ENCODE assay signal across 9 mouse cellular contexts in the genomic region with DNA sequence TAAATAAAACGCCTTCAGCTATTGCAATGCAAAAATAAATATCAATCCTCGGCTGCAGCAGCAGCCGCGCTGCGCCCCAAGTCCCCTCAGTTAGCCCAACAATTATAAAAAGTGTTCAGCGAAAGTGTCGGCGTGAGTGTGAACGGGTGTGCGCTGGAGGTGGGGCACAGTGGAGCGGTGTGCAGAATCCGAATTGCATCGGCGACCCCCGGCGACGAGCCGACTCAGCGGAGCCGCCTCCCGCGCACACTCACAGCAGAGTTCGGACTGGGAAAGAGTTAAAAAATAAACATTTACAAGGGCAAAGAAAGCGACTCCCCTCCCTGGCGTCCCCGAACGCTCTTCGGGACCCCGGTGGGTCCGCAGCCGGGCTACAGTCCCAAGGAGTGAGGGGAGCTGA. TPM values are rescaled to one million over a fixed set of nuclear protein-coding genes. Genes with fewer than 3 reads are reported as not detected.
DNase-seq lines count a peak whose midpoint lies in the region; ATAC-seq and TF ChIP-seq lines count a peak whose summit lies in the region.
"Had no signal": no experiment of that assay in that cellular context is flagged by ENCODE, and none has a peak within 500 bp of the region (broad histone marks: within the 10 kb centered on the region; RNA-seq: fewer than 3 reads in every experiment).

No protein-coding gene starts in this region.

- peak overlapping the region; percentile 95 for H3K4me2 ChIP-seq in heart, postnatal 0 days (ENCODE audit: low read depth, low read length)
- peak overlapping the region; percentile 88 for H3K4me2 ChIP-seq in forebrain, postnatal 0 days (ENCODE audit: low read depth)
- H3K4me2 ChIP-seq in liver, postnatal 0 days (ENCODE audit: low read depth, low read length), result peak overlapping the region; percentile 65

- no peak for DNase-seq in heart, postnatal 0 days (ENCODE audit: low spot score)
- DNase-seq in heart, postnatal 25 days (ENCODE audit: low spot score), result no peak
- peak; percentile 17 for DNase-seq in brain, adult 2 months (ENCODE audit: low read depth, low spot score)
- peak; percentile 38 for DNase-seq in forebrain, postnatal 0 days
- no peak for DNase-seq in liver, postnatal 0 days
- no peak for DNase-seq in ovary, postnatal 10 days (ENCODE audit: low spot score)
- no peak for DNase-seq in embryo, embryonic 10.5 days (ENCODE audit: low spot score)

- H3K9ac ChIP-seq in heart, postnatal 0 days (replicated peaks; ENCODE audit: low read depth, low read length), result peak overlapping the region; percentile 74
- peak overlapping the region; percentile 85 for H3K9ac ChIP-seq in forebrain, postnatal 0 days
- H3K9ac ChIP-seq in liver, postnatal 0 days (replicated peaks), result peak overlapping the region; percentile 62

- no peaks in the 10 kb centered on the region for H3K9me3 ChIP-seq in heart, postnatal 0 days (replicated peaks; ENCODE audit: control insufficient read depth, low read length)
- no peaks in the 10 kb centered on the region for H3K9me3 ChIP-seq in forebrain, postnatal 0 days (ENCODE audit: low read length)
- no peaks in the 10 kb centered on the region for H3K9me3 ChIP-seq in liver, postnatal 0 days (ENCODE audit: low read length)

- intact Hi-C loops in heart, postnatal 25 days (cut with DNase I), result loop anchor here (5.0 kb wide), 1 partner anchor 84 kb away; no protein-coding TSS in a partner anchor

- H3K4me3 ChIP-seq in heart, postnatal 0 days (ENCODE audit: low read depth, low read length), result peak overlapping the region; percentile 71
- H3K4me3 ChIP-seq in forebrain, postnatal 0 days (ENCODE audit: low read depth, low read length), result peak overlapping the region; percentile 77
- H3K4me3 ChIP-seq in liver, postnatal 0 days (ENCODE audit: low read depth, low read length), result peak overlapping the region; percentile 52

- H3K4me1 ChIP-seq in heart, postnatal 0 days (ENCODE audit: control insufficient read depth, insufficient read depth), result peaks cover 13% of the 10 kb centered on the region
- 0 out of 2 replicates have a peak, but pooled peaks cover 4% of the 10 kb centered on the region for H3K4me1 ChIP-seq in forebrain, postnatal 0 days (ENCODE audit: insufficient read depth)
- H3K4me1 ChIP-seq in liver, postnatal 0 days (ENCODE audit: insufficient read depth), result peaks cover 2% of the 10 kb centered on the region; the same call in 1 of the 2 replicates

- whole genome bisulfite sequencing in heart, postnatal 0 days, result under 1% methylated on average over 31 of the region's 31 CpGs
- whole genome bisulfite sequencing in forebrain, postnatal 0 days, result under 1% methylated on average over 31 of the region's 31 CpGs
- under 1% methylated on average over 31 of the region's 31 CpGs for WGBS in liver, postnatal 0 days (ENCODE audit: insufficient replicate concordance)

- H3K27ac ChIP-seq in heart, postnatal 0 days (ENCODE audit: low read depth), result peak overlapping the region; percentile 52; the same call in 1 of the 2 replicates
- peak overlapping the region; percentile 95 for H3K27ac ChIP-seq in forebrain, postnatal 0 days (ENCODE audit: low read depth, low read length)
- peak overlapping the region; percentile 51; the same call in 1 of the 2 replicates for H3K27ac ChIP-seq in liver, postnatal 0 days (ENCODE audit: low read depth)

- H3K27me3 ChIP-seq in heart, postnatal 0 days (ENCODE audit: control insufficient read depth, insufficient read depth, low read length), result peaks cover 31% of the 10 kb centered on the region
- H3K27me3 ChIP-seq in forebrain, postnatal 0 days (ENCODE audit: insufficient read depth, low read length), result no peaks in the 10 kb centered on the region
- H3K27me3 ChIP-seq in liver, postnatal 0 days (ENCODE audit: insufficient read depth, low read length), result peaks cover 51% of the 10 kb centered on the region

- ATAC-seq in heart, postnatal 0 days (ENCODE audit: insufficient read depth, low read depth), result no peak
- ATAC-seq in forebrain, postnatal 0 days, result peak; percentile 14; the same call in 1 of the 2 replicates
- ATAC-seq in liver, postnatal 0 days, result no peak
- ATAC-seq in megakaryocyte progenitor cell, adult 5-6 weeks (replicated peaks; ENCODE audit: poor library complexity), result no peak

- no peak for TF ChIP-seq CTCF in heart, postnatal 0 days (IDR thresholded peaks at IDR 0.05; ENCODE audit: low read depth)
- no peak for TF ChIP-seq CTCF in forebrain, postnatal 0 days (IDR thresholded peaks at IDR 0.05; ENCODE audit: low read depth)
- TF ChIP-seq CTCF in liver, postnatal 0 days (IDR thresholded peaks at IDR 0.05; ENCODE audit: low read depth), result no peak

- no peak for TF ChIP-seq EP300 in heart, postnatal 0 days (IDR thresholded peaks at IDR 0.05; ENCODE audit: low read depth)
- no peak for TF ChIP-seq EP300 in liver, postnatal 0 days (IDR thresholded peaks at IDR 0.05; ENCODE audit: low read depth)

- H3K36me3 ChIP-seq in heart, postnatal 0 days (replicated peaks; ENCODE audit: control insufficient read depth, insufficient read depth, low read length), result no peaks in the 10 kb centered on the region
- no peaks in the 10 kb centered on the region for H3K36me3 ChIP-seq in forebrain, postnatal 0 days (ENCODE audit: insufficient read depth)
- no peaks in the 10 kb centered on the region for H3K36me3 ChIP-seq in liver, postnatal 0 days (replicated peaks; ENCODE audit: insufficient read depth, low read length)

RNA-seq across cellular contexts. Expression of a gene that starts 1.1 kb away (rescaled TPM):
- 39.3 and 41.6 TPM in 2 replicates for total RNA-seq in heart, postnatal 0 days (2014; rRNA removed; ENCODE audit: low replicate concordance)
- polyA plus RNA-seq in heart, postnatal 0 days (2015; fragmentation: Nextera tagmentation; extraction: Ambion mirVana), result 9.0 and 10.8 TPM in 2 replicates
- 10 to 100 TPM in 1 of 2 experiments, 1 to 10 TPM in 1; 9.5 to 11.2 TPM for total RNA-seq in heart, postnatal 25 days (2021)
- total RNA-seq in forebrain, postnatal 0 days (2014; rRNA removed), result 47.5 and 72.6 TPM in 2 replicates
- 29.3 and 34.2 TPM in 2 replicates for polyA plus RNA-seq in forebrain, postnatal 0 days (2015; fragmentation: Nextera tagmentation; extraction: Ambion mirVana)
- 5.2 and 6.1 TPM in 2 replicates for polyA plus RNA-seq in liver, postnatal 0 days (2015; fragmentation: Nextera tagmentation; extraction: Ambion mirVana)
- total RNA-seq in megakaryocyte progenitor cell, adult 5-6 weeks (2015), result not detected in 2 replicates
- not detected in 2 replicates for total RNA-seq in megakaryocyte progenitor cell, adult 5-6 weeks (2017)
- total RNA-seq: MEL had no signal

RNA-seq across cellular contexts. Expression of a gene that starts 40.3 kb away (rescaled TPM):
- total RNA-seq in heart, postnatal 0 days (2014; rRNA removed; ENCODE audit: low replicate concordance), result not detected in 2 replicates
- polyA plus RNA-seq in heart, postnatal 0 days (2015; fragmentation: Nextera tagmentation; extraction: Ambion mirVana), result not detected in 2 replicates
- not detected for total RNA-seq in heart, postnatal 25 days (2021)
- total RNA-seq in forebrain, postnatal 0 days (2014; rRNA removed), result not detected in 2 replicates
- not detected in 2 replicates for polyA plus RNA-seq in forebrain, postnatal 0 days (2015; fragmentation: Nextera tagmentation; extraction: Ambion mirVana)
- not detected in 2 replicates for polyA plus RNA-seq in liver, postnatal 0 days (2015; fragmentation: Nextera tagmentation; extraction: Ambion mirVana)
- total RNA-seq in megakaryocyte progenitor cell, adult 5-6 weeks (2015), result not detected in 2 replicates
- total RNA-seq in megakaryocyte progenitor cell, adult 5-6 weeks (2017), result not detected in 2 replicates
- total RNA-seq: MEL had no signal

RNA-seq across cellular contexts. Expression of a gene that starts 54.7 kb away (rescaled TPM):
- total RNA-seq in heart, postnatal 0 days (2014; rRNA removed; ENCODE audit: low replicate concordance), result 104 and 123 TPM in 2 replicates
- polyA plus RNA-seq in heart, postnatal 0 days (2015; fragmentation: Nextera tagmentation; extraction: Ambion mirVana), result 86.9 and 96.8 TPM in 2 replicates
- total RNA-seq in heart, postnatal 25 days (2021), result 10 to 100 TPM; 56.9 to 63.9 TPM
- total RNA-seq in forebrain, postnatal 0 days (2014; rRNA removed), result 36.2 and 53.1 TPM in 2 replicates
- 46.9 and 47.3 TPM in 2 replicates for polyA plus RNA-seq in forebrain, postnatal 0 days (2015; fragmentation: Nextera tagmentation; extraction: Ambion mirVana)
- polyA plus RNA-seq in liver, postnatal 0 days (2015; fragmentation: Nextera tagmentation; extraction: Ambion mirVana), result 24.8 and 28.9 TPM in 2 replicates
- 58.3 and 101 TPM in 2 replicates for total RNA-seq in megakaryocyte progenitor cell, adult 5-6 weeks (2015)
- 25.2 and 35.2 TPM in 2 replicates for total RNA-seq in megakaryocyte progenitor cell, adult 5-6 weeks (2017)
- total RNA-seq: MEL had no signal

Comparison
In these comparisons a context has a peak if more than half of its experiments do, and no peak if none do; other contexts are left out.
1. DNase-seq: peak in brain, adult 2 months (single experiment) and forebrain, postnatal 0 days (single experiment); none in heart, postnatal 0 days (single experiment), heart, postnatal 25 days (single experiment), liver, postnatal 0 days (single experiment), ovary, postnatal 10 days (single experiment) and embryo, embryonic 10.5 days (single experiment).
2. RNA of a gene that starts 1.1 kb away (total RNA-seq): 47.5 to 72.6 TPM in forebrain, postnatal 0 days, 39.3 to 41.6 TPM in heart, postnatal 0 days and 9.5 to 11.2 TPM in heart, postnatal 25 days; not detected in megakaryocyte progenitor cell, adult 5-6 weeks; every median in the first group is over 10 times any median in the second.
3. Peak in every context shown above with its lines, with median percentiles within 50 percentile points of each other: H3K27ac ChIP-seq, H3K4me2 ChIP-seq, H3K4me3 ChIP-seq and H3K9ac ChIP-seq.